Mouse (Mus musculus): ENCODE measurements at regions not wholly inside any gene's neighbourhood (a gene's known extent, or its start where the extent isn't known, plus 50 kb on each side); places are given as distances from the start of the nearest gene placed in this dataset. TPM values are rescaled to one million over a fixed set of nuclear protein-coding genes. Genes with fewer than 3 reads are reported as not detected.
"Not testable (repeated sequence)": the region's sequence is repeated elsewhere in the genome, so short reads cannot be mapped to it uniquely, and the experiment has no call there.

DNA sequence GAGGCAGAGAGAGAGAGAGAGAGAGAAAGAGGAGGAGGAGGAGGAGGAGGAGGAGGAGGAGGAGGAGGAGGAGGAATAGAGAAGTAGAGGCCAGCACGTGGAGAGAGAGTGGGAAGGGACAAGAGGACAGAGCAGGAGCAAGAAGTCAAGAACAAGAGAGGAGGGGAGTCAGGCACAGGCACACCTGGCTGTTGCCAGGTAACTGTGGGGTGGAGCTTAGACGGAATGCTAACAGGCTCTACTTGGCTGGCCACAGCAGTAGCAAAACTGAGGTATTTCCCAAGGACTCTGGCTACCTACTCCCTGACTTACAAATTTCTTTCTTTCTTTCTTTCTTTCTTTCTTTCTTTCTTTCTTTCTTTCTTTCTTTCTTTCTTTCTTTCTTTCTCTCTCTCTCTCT lies 57.1 kb upstream of the Max start:
- H3K9me3 ChIP-seq (replicated peaks); ATAC-seq (ENCODE audit: low FRiP score); H3K36me3 ChIP-seq; H3K4me2 ChIP-seq; H3K27ac ChIP-seq (replicated peaks); H3K27me3 ChIP-seq (replicated peaks); H3K4me3 ChIP-seq (replicated peaks); H3K9ac ChIP-seq (replicated peaks): not testable (repeated sequence)
- WGBS, result 27% methylated on average over 2 of the region's 2 CpGs
- peaks cover 16% of the 10 kb centered on the region for H3K4me1 ChIP-seq

DNA sequence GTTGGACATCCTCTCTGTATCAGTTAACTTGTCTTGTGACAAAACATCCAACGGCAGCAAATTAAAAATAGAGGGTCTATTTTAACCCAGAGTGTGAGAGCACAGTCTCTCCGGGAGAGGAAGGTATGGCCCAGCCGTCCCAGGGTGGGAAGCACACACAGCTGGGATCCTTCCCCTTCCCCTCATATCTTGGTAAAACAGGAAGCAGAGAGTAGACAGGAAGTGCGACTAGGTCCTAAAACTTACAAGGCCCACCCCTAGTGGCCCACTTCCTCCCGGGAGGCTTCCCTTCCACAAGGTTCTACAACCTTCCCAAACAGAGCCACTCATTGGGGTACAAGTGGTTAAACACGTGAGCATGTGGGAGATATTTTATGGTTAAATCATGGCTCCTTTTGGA lies 56.4 kb upstream of the Max start:
- 67% methylated on average over 6 of the region's 6 CpGs for WGBS

GRCm38 (mm10) chr12:77014908-77015307 lies 52.9 kb upstream of the Max start:
- Histone ChIP-seq H3K36me3 (no peaks in the 10 kb centered on the region), H3K4me1 (no peaks in the 10 kb centered on the region), H3K27ac (replicated peaks) (no peak overlapping the region), H3K4me2 (no peak overlapping the region), H3K4me3 (replicated peaks) (no peak overlapping the region), H3K9ac (replicated peaks) (no peak overlapping the region), H3K9me3 (replicated peaks) (no peaks in the 10 kb centered on the region), H3K27me3 (replicated peaks) (no peaks in the 10 kb centered on the region)
- 89% methylated on average over 2 of the region's 2 CpGs for WGBS
- no peak for ATAC-seq (ENCODE audit: low FRiP score)

More for the DNA sequence above, 56.4 kb upstream of the Max start:
- Histone ChIP-seq H3K27ac (replicated peaks) (no peak overlapping the region), H3K36me3 (no peaks in the 10 kb centered on the region), H3K4me1 (peaks cover 16% of the 10 kb centered on the region), H3K27me3 (replicated peaks) (no peaks in the 10 kb centered on the region), H3K4me2 (no peak overlapping the region), H3K9me3 (replicated peaks) (no peaks in the 10 kb centered on the region), H3K9ac (replicated peaks) (no peak overlapping the region), H3K4me3 (replicated peaks) (no peak overlapping the region)
- no peak for ATAC-seq (ENCODE audit: low FRiP score)

Small RNAs in the stretch of these regions (microRNA-seq; reads per million reads assigned to microRNA genes)
- gene Gm22696, result not detected

All from neural tube, embryonic 15.5 days (tissue).